Mouse (Mus musculus) MEL (cell line): ENCODE measurements around the gene Adat2. TPM values are rescaled to one million over a fixed set of nuclear protein-coding genes. Genes with fewer than 3 reads are reported as not detected.

Source experiments
- DNase-seq: peaks from one replicate; pipeline ENCODE4 v3.0.0; 2011; ENCODE audit warnings: low read depth, low spot score
- H3K27ac ChIP-seq: 2 replicates; pipeline ENCODE4 v1.5.1; 2012; ENCODE audit warnings: low read depth, mild to moderate bottlenecking, control low read depth, low read length, moderate library complexity; ENCODE audit not compliant: control insufficient read depth
- H3K27me3 ChIP-seq, 2 experiments: fragments of 150-350 bp in 1 of 2; sonication (generic) in 1 of 2; 2 replicates each; pipeline ENCODE4 v1.6.1; 2012; ENCODE audit warnings: low read length in 2 of 2, mild to moderate bottlenecking in 2 of 2, improper control_type of control experiment in 1 of 2, moderate library complexity in 1 of 2; ENCODE audit not compliant: insufficient read depth in 2 of 2, control insufficient read depth in 1 of 2
- H3K36me3 ChIP-seq, 2 experiments: 2 replicates each; pipeline ENCODE4 v1.6.1; 2012 to 2014; ENCODE audit warnings: low read length in 2 of 2, improper control_type of control experiment in 1 of 2, inconsistent platforms in 1 of 2, mild to moderate bottlenecking in 1 of 2; ENCODE audit not compliant: insufficient read depth in 2 of 2, control insufficient read depth in 1 of 2
- H3K4me1 ChIP-seq, 2 experiments: fragments of 150-350 bp in 1 of 2; sonication (generic) in 1 of 2; 2 replicates each; pipeline ENCODE4 v1.6.1; 2012; ENCODE audit warnings: low read length in 2 of 2, improper control_type of control experiment in 1 of 2, mild to moderate bottlenecking in 1 of 2; ENCODE audit not compliant: insufficient read depth in 2 of 2, control insufficient read depth in 1 of 2
- H3K4me3 ChIP-seq, 2 experiments: fragments of 150-350 bp in 1 of 2; sonication (generic) in 1 of 2; 2 replicates each; pipeline ENCODE4 v1.5.1; 2012; ENCODE audit warnings: low read depth in 2 of 2, low read length in 2 of 2, mild to moderate bottlenecking in 2 of 2, moderate library complexity in 2 of 2, control low read depth in 1 of 2, improper control_type of control experiment in 1 of 2; ENCODE audit not compliant: control insufficient read depth in 1 of 2, insufficient read depth in 1 of 2
- H3K79me2 ChIP-seq: 2 replicates; pipeline ENCODE4 v1.6.1; 2012; ENCODE audit warnings: mild to moderate bottlenecking, low read length, moderate library complexity; ENCODE audit not compliant: control insufficient read depth, poor library complexity, insufficient read depth
- H3K9ac ChIP-seq: 2 replicates; pipeline ENCODE4 v1.6.1; 2012; ENCODE audit warnings: low read depth, mild to moderate bottlenecking, control low read depth, low read length, moderate library complexity; ENCODE audit not compliant: control insufficient read depth, poor library complexity, severe bottlenecking
- H3K9me3 ChIP-seq: fragments of 150-350 bp; sonication (generic); replicated peaks from 2 replicates; pipeline ENCODE4 v1.6.1; 2012; ENCODE audit warnings: mild to moderate bottlenecking, low read length, improper control_type of control experiment, moderate library complexity; ENCODE audit not compliant: insufficient read depth
- CHD1 ChIP-seq: IDR thresholded peaks from 2 replicates; pipeline ENCODE4 v1.6.1; 2012; ENCODE audit warnings: low read depth, mild to moderate bottlenecking, inconsistent platforms, low read length, improper control_type of control experiment
- CHD2 ChIP-seq: IDR thresholded peaks from 2 replicates; pipeline ENCODE4 v1.6.1; 2011; ENCODE audit warnings: low read length, improper control_type of control experiment
- CTCF ChIP-seq, 3 experiments: IDR thresholded peaks in 2 of 3; conservative IDR thresholded peaks in 1 of 3; 2 replicates each; pipeline ENCODE4 v1.5.1; 2011 to 2012; ENCODE audit warnings: low read length in 3 of 3, low read depth in 2 of 3, mild to moderate bottlenecking in 2 of 3, improper control_type of control experiment in 1 of 3, inconsistent platforms in 1 of 3, mixed read lengths in 1 of 3, moderate library complexity in 1 of 3; ENCODE audit not compliant: control insufficient read depth in 1 of 3, insufficient read depth in 1 of 3, poor library complexity in 1 of 3, severe bottlenecking in 1 of 3
- E2F4 ChIP-seq: IDR thresholded peaks from 2 replicates; pipeline ENCODE4 v1.6.1; 2011; ENCODE audit warnings: low read depth, low read length, improper control_type of control experiment, borderline replicate concordance
- ELF1 ChIP-seq: IDR thresholded peaks from 2 replicates; pipeline ENCODE4 v1.6.1; 2014; ENCODE audit warnings: low read depth, mild to moderate bottlenecking, inconsistent platforms, low read length, improper control_type of control experiment, moderate library complexity
- EP300 ChIP-seq, 2 experiments: IDR thresholded peaks; 2 replicates each; pipeline ENCODE4 v1.6.1; 2011; ENCODE audit warnings: improper control_type of control experiment in 2 of 2, low read length in 2 of 2, low read depth in 1 of 2, mild to moderate bottlenecking in 1 of 2
- ETS1 ChIP-seq: IDR thresholded peaks from 2 replicates; pipeline ENCODE4 v1.6.1; 2012; ENCODE audit warnings: low read depth, mild to moderate bottlenecking, inconsistent platforms, low read length, improper control_type of control experiment, moderate library complexity
- GABPA ChIP-seq: IDR thresholded peaks from 2 replicates; pipeline ENCODE4 v1.6.1; 2012; ENCODE audit warnings: low read depth, mild to moderate bottlenecking, inconsistent platforms, low read length, improper control_type of control experiment, moderate library complexity
- HCFC1 ChIP-seq: IDR thresholded peaks from 2 replicates; pipeline ENCODE4 v1.6.1; 2012; ENCODE audit warnings: low read depth, mild to moderate bottlenecking, inconsistent platforms, low read length, improper control_type of control experiment, moderate library complexity
- KAT2A ChIP-seq: conservative IDR thresholded peaks from 2 replicates; pipeline ENCODE4 v1.6.1; 2012; ENCODE audit warnings: low read depth, low read length, improper control_type of control experiment, inconsistent platforms
- MAFK ChIP-seq: IDR thresholded peaks from 2 replicates; pipeline ENCODE4 v1.6.1; 2011; ENCODE audit warnings: low read depth, mild to moderate bottlenecking, low read length, improper control_type of control experiment, borderline replicate concordance
- MAX ChIP-seq: IDR thresholded peaks from 2 replicates; pipeline ENCODE4 v1.6.1; 2011; ENCODE audit warnings: low read length, improper control_type of control experiment
- MAZ ChIP-seq: IDR thresholded peaks from 2 replicates; pipeline ENCODE4 v1.6.1; 2012; ENCODE audit warnings: low read depth, mild to moderate bottlenecking, inconsistent platforms, low read length, improper control_type of control experiment
- MXI1 ChIP-seq: IDR thresholded peaks from 2 replicates; pipeline ENCODE4 v1.6.1; 2011; ENCODE audit warnings: mild to moderate bottlenecking, low read depth, low read length, improper control_type of control experiment
- MYB ChIP-seq: IDR thresholded peaks from 2 replicates; pipeline ENCODE4 v1.6.1; 2011; ENCODE audit warnings: mild to moderate bottlenecking, low read depth, low read length, improper control_type of control experiment
- NELFE ChIP-seq: IDR thresholded peaks from 2 replicates; pipeline ENCODE4 v1.6.1; 2011; ENCODE audit warnings: low read depth, low read length, improper control_type of control experiment
- POLR2A ChIP-seq, 2 experiments: IDR thresholded peaks; 2 replicates each; pipeline ENCODE4 v1.6.1; 2011 to 2012; ENCODE audit warnings: low read length in 2 of 2, mild to moderate bottlenecking in 2 of 2, control low read depth in 1 of 2, improper control_type of control experiment in 1 of 2, low read depth in 1 of 2, moderate library complexity in 1 of 2; ENCODE audit not compliant: control insufficient read depth in 1 of 2, insufficient read depth in 1 of 2, poor library complexity in 1 of 2
- POLR2AphosphoS2 ChIP-seq: IDR thresholded peaks from 2 replicates; pipeline ENCODE4 v1.6.1; 2011; ENCODE audit warnings: low read length, improper control_type of control experiment
- POLR2AphosphoS5 ChIP-seq: IDR thresholded peaks from 2 replicates; pipeline ENCODE4 v1.6.1; 2012; ENCODE audit warnings: low read depth, borderline replicate concordance, mild to moderate bottlenecking, inconsistent platforms, low read length, moderate library complexity, mixed read lengths
- RAD21 ChIP-seq: IDR thresholded peaks from 2 replicates; pipeline ENCODE4 v1.6.1; 2011; ENCODE audit warnings: mild to moderate bottlenecking, low read depth, low read length, improper control_type of control experiment
- RCOR1 ChIP-seq: IDR thresholded peaks from 2 replicates; pipeline ENCODE4 v1.6.1; 2012; ENCODE audit warnings: low read depth, mild to moderate bottlenecking, inconsistent platforms, low read length, improper control_type of control experiment
- SIN3A ChIP-seq: IDR thresholded peaks from 2 replicates; pipeline ENCODE4 v1.6.1; 2012; ENCODE audit warnings: low read length, improper control_type of control experiment, inconsistent platforms
- SMC3 ChIP-seq: IDR thresholded peaks from 2 replicates; pipeline ENCODE4 v1.6.1; 2011; ENCODE audit warnings: low read depth, low read length, improper control_type of control experiment
- TAL1 ChIP-seq: IDR thresholded peaks from 2 replicates; pipeline ENCODE4 v1.6.1; 2012; ENCODE audit warnings: mild to moderate bottlenecking, inconsistent platforms, low read length, moderate library complexity, mixed read lengths
- TBP ChIP-seq: IDR thresholded peaks from 2 replicates; pipeline ENCODE4 v1.8.0; 2011; ENCODE audit warnings: low read depth, low read length, improper control_type of control experiment
- TCF12 ChIP-seq: IDR thresholded peaks from 2 replicates; pipeline ENCODE4 v1.6.1; 2014; ENCODE audit warnings: low read depth, mild to moderate bottlenecking, inconsistent platforms, low read length, improper control_type of control experiment, moderate library complexity
- UBTF ChIP-seq: IDR thresholded peaks from 2 replicates; pipeline ENCODE4 v1.6.1; 2012; ENCODE audit warnings: low read depth, mild to moderate bottlenecking, inconsistent platforms, low read length, improper control_type of control experiment, moderate library complexity, borderline replicate concordance; ENCODE audit not compliant: insufficient read depth
- USF1 ChIP-seq: IDR thresholded peaks from 2 replicates; pipeline ENCODE4 v1.6.1; 2014; ENCODE audit warnings: low read depth, mild to moderate bottlenecking, inconsistent platforms, low read length, improper control_type of control experiment, moderate library complexity
- USF2 ChIP-seq, 2 experiments: IDR thresholded peaks; 2 replicates each; pipeline ENCODE4 v1.6.1; 2011 to 2012; ENCODE audit warnings: improper control_type of control experiment in 2 of 2, low read length in 2 of 2, borderline replicate concordance in 1 of 2, inconsistent platforms in 1 of 2, low read depth in 1 of 2, mild to moderate bottlenecking in 1 of 2; ENCODE audit not compliant: insufficient read depth in 1 of 2
- ZC3H11A ChIP-seq: IDR thresholded peaks from 2 replicates; pipeline ENCODE4 v1.6.1; 2012; ENCODE audit warnings: low read depth, mild to moderate bottlenecking, inconsistent platforms, low read length, improper control_type of control experiment
- ZKSCAN1 ChIP-seq: IDR thresholded peaks from 2 replicates; pipeline ENCODE4 v1.6.1; 2012; ENCODE audit warnings: low read depth, mild to moderate bottlenecking, inconsistent platforms, low read length, improper control_type of control experiment, moderate library complexity
- ZMIZ1 ChIP-seq: IDR thresholded peaks from 2 replicates; pipeline ENCODE4 v1.6.1; 2012; ENCODE audit warnings: low read depth, mild to moderate bottlenecking, inconsistent platforms, low read length, improper control_type of control experiment, moderate library complexity
- ZNF384 ChIP-seq: IDR thresholded peaks from 2 replicates; pipeline ENCODE4 v1.6.1; 2012; ENCODE audit warnings: low read depth, mild to moderate bottlenecking, inconsistent platforms, low read length, improper control_type of control experiment
- polyA plus RNA-seq, 2 experiments: library from polyadenylated mRNA; stranded (reverse) in 1 of 2; unstranded in 1 of 2; fragments of >175 nt in 1 of 2; fragments of >200 nt in 1 of 2; gene quantifications; 2 replicates each; pipeline versions ENCODE4 v1.2.1 to v1.2.4; 2012; ENCODE audit warnings: low replicate concordance in 2 of 2, low read depth in 1 of 2; ENCODE audit not compliant: insufficient read length in 2 of 2, insufficient read depth in 1 of 2, missing spikeins in 1 of 2
- total RNA-seq: library from RNA; depleted of rRNA; stranded (reverse); fragments of 300-350 nt; gene quantifications from 2 replicates; pipeline ENCODE4 v1.2.3, GENCODE M21; 2012; rRNA removed

The Adat2 gene
- total RNA-seq (14.7 and 16.4 TPM in 2 replicates), polyA plus RNA-seq (10 to 100 TPM in 1 of 2 experiments, not detected in 1; 21.3 TPM)

GRCm38 (mm10) chr10:13552646-13553497, at the start of gene Adat2, which contains the start of gene Pex3:
TSS of gene Adat2 (plus strand) at chr10:13552894.
TSS of gene Pex3 (minus strand) at chr10:13553142.
- peak; percentile 95 for DNase-seq
- Histone ChIP-seq H3K4me1 (peaks cover 2 to 10% of the 10 kb centered on the region in 2 experiments; a peak in 3 of 4 replicates), H3K9me3 (no peaks in the 10 kb centered on the region), H3K27ac (peak within 1 kb of the TSS; percentile 78), H3K27me3 (no peaks in the 10 kb centered on the region), H3K9ac (peak within 1 kb of the TSS; percentile 90), H3K36me3 (peaks cover 3 to 5% of the 10 kb centered on the region in 2 experiments; a peak in 3 of 4 replicates), H3K4me3 (peak within 1 kb of the TSS; percentile 67 to 90), H3K79me2 (peaks cover 19% of the 10 kb centered on the region)
- TF ChIP-seq E2F4 (no peak), NELFE (peak; percentile 70), MAFK (no peak), MAX (no peak; the same call in 1 of the 2 replicates), CHD1 (no peak), CHD2 (no peak), EP300 (IDR thresholded peaks at IDR 0.05; ENCODE audit: low read depth in 1 of 2, low read length in 2 of 2) (no peak), ETS1 (no peak; the same call in 1 of the 2 replicates), TBP (peak; percentile 50; the same call in 1 of the 2 replicates), ELF1 (peak; percentile 25; the same call in 1 of the 2 replicates), TCF12 (peak; percentile 73; the same call in 1 of the 2 replicates), KAT2A (no peak; the same call in 1 of the 2 replicates), RAD21 (no peak), USF1 (0 out of 2 replicates have a peak, but pooled peaks have one; percentile 19), ZKSCAN1 (no peak), MAZ (no peak), POLR2AphosphoS5 (no peak), ZC3H11A (no peak), TAL1 (no peak), MYB (no peak), SMC3 (no peak), HCFC1 (peak; percentile 92), POLR2AphosphoS2 (peak; percentile 66), ZMIZ1 (no peak; the same call in 1 of the 2 replicates), RCOR1 (no peak), USF2 (IDR thresholded peaks at IDR 0.05; ENCODE audit: borderline replicate concordance in 1 of 2, insufficient read depth in 1 of 2, low read depth in 1 of 2, low read length in 2 of 2) (no peak), CTCF (IDR thresholded peaks at IDR 0.05 in 2 of 3, conservative IDR thresholded peaks at IDR 0.05 in 1 of 3; ENCODE audit: control insufficient read depth in 1 of 3, insufficient read depth in 1 of 3, low read depth in 2 of 3, low read length in 3 of 3, poor library complexity in 1 of 3, severe bottlenecking in 1 of 3) (no peak), MXI1 (peak; percentile 69), UBTF (0 out of 2 replicates have a peak, but pooled peaks have one; percentile 76), ZNF384 (no peak), GABPA (no peak), POLR2A (IDR thresholded peaks at IDR 0.05; ENCODE audit: control insufficient read depth in 1 of 2, insufficient read depth in 1 of 2, low read depth in 1 of 2, low read length in 2 of 2, poor library complexity in 1 of 2) (peak; percentile 55 to 84), SIN3A (peak; percentile 82; the same call in 1 of the 2 replicates)
